Mouse (Mus musculus): ENCODE data around the gene Prpf4. TPM values are rescaled to one million over a fixed set of nuclear protein-coding genes. Genes with fewer than 3 reads are reported as not detected.

Gene Prpf4
- total and polyA plus RNA-seq, 2 experiments from 2014 or later: 12.2 to 19.6 TPM

DNA sequence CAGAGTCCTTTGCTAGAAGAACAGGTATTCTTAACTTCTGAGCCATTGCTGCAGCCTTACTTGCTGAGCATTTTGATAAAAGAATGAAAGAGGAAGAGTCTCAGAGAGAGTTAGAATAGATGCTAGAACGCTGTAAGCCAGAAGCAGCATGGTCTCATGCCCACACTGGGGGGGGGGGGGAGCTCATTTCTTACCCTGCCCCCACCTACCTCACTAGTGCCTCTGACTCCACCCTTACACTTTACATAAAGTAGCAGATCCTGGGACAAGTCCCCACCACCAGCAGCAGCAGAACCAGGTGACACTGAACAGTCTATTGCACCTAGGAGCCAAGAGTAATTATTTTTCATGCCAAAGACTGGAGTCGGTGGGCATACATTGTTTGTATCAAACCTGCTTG lies 66.5 kb downstream of the Prpf4 start:
- Histone ChIP-seq H3K9me3 (ENCODE audit: low read length) (no peaks in the 10 kb centered on the region), H3K4me3 (ENCODE audit: low read length) (no peak overlapping the region), H3K9ac (replicated peaks; ENCODE audit: low read length) (no peak overlapping the region), H3K27ac (no peak overlapping the region), H3K4me1 (ENCODE audit: insufficient read depth, low read length) (no peaks in the 10 kb centered on the region), H3K4me2 (ENCODE audit: low read depth, low read length) (no peak overlapping the region), H3K27me3 (ENCODE audit: insufficient read depth, low read length) (no peaks in the 10 kb centered on the region), H3K36me3 (ENCODE audit: insufficient read depth, low read length) (no peaks in the 10 kb centered on the region)
- DNase-seq (ENCODE audit: low spot score): no peak
- TF ChIP-seq CTCF (IDR thresholded peaks at IDR 0.05; ENCODE audit: low read depth): no peak
- 87% methylated on average over 2 of the region's 2 CpGs for WGBS
- no peak for ATAC-seq

DNA sequence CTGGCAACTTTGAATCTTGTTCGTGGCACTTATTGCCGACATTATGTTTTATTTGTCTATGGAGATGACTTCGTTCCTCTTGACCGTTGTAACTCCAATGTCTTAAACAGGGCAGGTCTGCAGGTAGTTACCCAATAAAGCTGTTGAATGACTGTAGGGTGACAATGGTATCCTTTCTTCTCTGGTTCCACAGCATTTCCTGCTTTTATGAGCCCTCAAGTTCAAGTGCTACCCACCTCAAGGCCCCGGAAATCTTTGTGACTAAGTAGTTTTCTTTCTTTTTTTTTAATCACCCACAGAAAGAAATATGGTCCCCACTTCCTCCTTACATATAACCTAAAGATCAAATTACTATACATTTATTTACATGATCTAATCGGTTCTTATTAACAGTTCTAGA lies 67.2 kb downstream of the Prpf4 start:
- Histone ChIP-seq H3K4me2 (ENCODE audit: low read depth, low read length) (no peak overlapping the region), H3K4me3 (ENCODE audit: low read length) (no peak overlapping the region), H3K4me1 (ENCODE audit: insufficient read depth, low read length) (no peaks in the 10 kb centered on the region), H3K9ac (replicated peaks; ENCODE audit: low read length) (no peak overlapping the region), H3K27me3 (ENCODE audit: insufficient read depth, low read length) (no peaks in the 10 kb centered on the region), H3K27ac (no peak overlapping the region), H3K9me3 (ENCODE audit: low read length) (no peaks in the 10 kb centered on the region), H3K36me3 (ENCODE audit: insufficient read depth, low read length) (no peaks in the 10 kb centered on the region)
- no peak for DNase-seq (ENCODE audit: low spot score)
- no peak for TF ChIP-seq CTCF (IDR thresholded peaks at IDR 0.05; ENCODE audit: low read depth)
- no peak for ATAC-seq
- WGBS: 91% methylated on average over 6 of the region's 6 CpGs

Other genes starting within 250 kb of the Prpf4 start
- 12.5 and 14.4 TPM in 2 replicates for gene Zfp37, start 177.8 kb upstream of the Prpf4 start, total RNA-seq (2014; rRNA removed)
- 15.6 and 16.2 TPM in 2 replicates for gene Zfp37, start 177.8 kb upstream of the Prpf4 start, polyA plus RNA-seq (2015; fragmentation: Nextera tagmentation; extraction: Ambion mirVana)
- gene Slc31a2, start 146.2 kb upstream of the Prpf4 start, total RNA-seq (2014; rRNA removed): 17.7 and 19.3 TPM in 2 replicates
- gene Slc31a2, start 146.2 kb upstream of the Prpf4 start, polyA plus RNA-seq (2015; fragmentation: Nextera tagmentation; extraction: Ambion mirVana): 12.1 and 12.2 TPM in 2 replicates
- 38.3 and 43.0 TPM in 2 replicates for gene Fkbp15, start 48.2 kb upstream of the Prpf4 start, total RNA-seq (2014; rRNA removed)
- gene Fkbp15, start 48.2 kb upstream of the Prpf4 start, polyA plus RNA-seq (2015; fragmentation: Nextera tagmentation; extraction: Ambion mirVana): 22.6 and 23.7 TPM in 2 replicates
- gene Slc31a1, start 48.1 kb upstream of the Prpf4 start, total RNA-seq (2014; rRNA removed): 17.3 and 20.8 TPM in 2 replicates
- 45.3 and 46.3 TPM in 2 replicates for gene Slc31a1, start 48.1 kb upstream of the Prpf4 start, polyA plus RNA-seq (2015; fragmentation: Nextera tagmentation; extraction: Ambion mirVana)
- 24.7 and 30.1 TPM in 2 replicates for gene Cdc26, start 155 bp upstream of the Prpf4 start, total RNA-seq (2014; rRNA removed)
- gene Cdc26, start 155 bp upstream of the Prpf4 start, polyA plus RNA-seq (2015; fragmentation: Nextera tagmentation; extraction: Ambion mirVana): 75.2 and 78.3 TPM in 2 replicates
- 0.93 and 3.4 TPM in 2 replicates for gene Rnf183, start 26.5 kb downstream of the Prpf4 start, total RNA-seq (2014; rRNA removed)
- 0.14 TPM in 1 of 2 replicates, not detected in the other for gene Rnf183, start 26.5 kb downstream of the Prpf4 start, polyA plus RNA-seq (2015; fragmentation: Nextera tagmentation; extraction: Ambion mirVana)
- 3.5 and 4.3 TPM in 2 replicates for gene Wdr31, start 62.1 kb downstream of the Prpf4 start, total RNA-seq (2014; rRNA removed)
- 16.4 and 17.6 TPM in 2 replicates for gene Wdr31, start 62.1 kb downstream of the Prpf4 start, polyA plus RNA-seq (2015; fragmentation: Nextera tagmentation; extraction: Ambion mirVana)
- 0.37 and 2.0 TPM in 2 replicates for gene Bspry, start 71.3 kb downstream of the Prpf4 start, total RNA-seq (2014; rRNA removed)
- 0.95 and 0.96 TPM in 2 replicates for gene Bspry, start 71.3 kb downstream of the Prpf4 start, polyA plus RNA-seq (2015; fragmentation: Nextera tagmentation; extraction: Ambion mirVana)
- gene Hdhd3, start 94.7 kb downstream of the Prpf4 start, total RNA-seq (2014; rRNA removed): 4.1 and 5.1 TPM in 2 replicates
- gene Hdhd3, start 94.7 kb downstream of the Prpf4 start, polyA plus RNA-seq (2015; fragmentation: Nextera tagmentation; extraction: Ambion mirVana): 5.8 and 6.8 TPM in 2 replicates
- gene Alad, start 111.1 kb downstream of the Prpf4 start, total RNA-seq (2014; rRNA removed): 50.4 and 50.9 TPM in 2 replicates
- 69.3 and 70.5 TPM in 2 replicates for gene Alad, start 111.1 kb downstream of the Prpf4 start, polyA plus RNA-seq (2015; fragmentation: Nextera tagmentation; extraction: Ambion mirVana)
- gene Pole3, start 116.3 kb downstream of the Prpf4 start, total RNA-seq (2014; rRNA removed): 19.0 and 25.1 TPM in 2 replicates
- 66.5 and 70.0 TPM in 2 replicates for gene Pole3, start 116.3 kb downstream of the Prpf4 start, polyA plus RNA-seq (2015; fragmentation: Nextera tagmentation; extraction: Ambion mirVana)
- 1.0 TPM in 1 of 2 replicates, not detected in the other for gene 4933430I17Rik, start 116.6 kb downstream of the Prpf4 start, total RNA-seq (2014; rRNA removed)
- 0.74 and 0.83 TPM in 2 replicates for gene 4933430I17Rik, start 116.6 kb downstream of the Prpf4 start, polyA plus RNA-seq (2015; fragmentation: Nextera tagmentation; extraction: Ambion mirVana)
- gene Rgs3, start 151.1 kb downstream of the Prpf4 start, total RNA-seq (2014; rRNA removed): 71.0 and 71.9 TPM in 2 replicates
- gene Rgs3, start 151.1 kb downstream of the Prpf4 start, polyA plus RNA-seq (2015; fragmentation: Nextera tagmentation; extraction: Ambion mirVana): 44.3 and 44.6 TPM in 2 replicates